In genomic region chr7:66346959-66347663, GRCm38 (mm10) we compare ENCODE assay signal across 12 mouse cellular contexts. TPM values are rescaled to one million over a fixed set of nuclear protein-coding genes. Genes with fewer than 3 reads are reported as not detected.
DNase-seq lines count a peak whose midpoint lies in the region; ATAC-seq and TF ChIP-seq lines count a peak whose summit lies in the region.
"Had no signal": no experiment of that assay in that cellular context is flagged by ENCODE, and none has a peak within 500 bp of the region (broad histone marks: within the 10 kb centered on the region; RNA-seq: fewer than 3 reads in every experiment).

No protein-coding gene starts in this region.

- peak; percentile 34 for DNase-seq in kidney, adult 2 months
- no peak for DNase-seq in kidney, adult 11 months
- peak; percentile 18 for DNase-seq in embryo, embryonic 9.5 days (ENCODE audit: extremely low spot score)
- DNase-seq in layer of hippocampus, adult 8-10 months (ENCODE audit: low spot score in 2 of 2): no peak
- no peak for DNase-seq in adrenal gland, adult 8-10 months
- DNase-seq: gastrocnemius, postnatal 25 days had no signal

- H3K4me2 ChIP-seq in intestine, embryonic 16.5 days (ENCODE audit: low read depth, low read length): no peak overlapping the region
- peak overlapping the region; percentile 27 for H3K4me2 ChIP-seq in neural tube, embryonic 12.5 days (replicated peaks)

- H3K36me3 ChIP-seq in kidney, adult 2 months (ENCODE audit: control insufficient read depth, insufficient read depth, low read length): no peaks in the 10 kb centered on the region
- no peaks in the 10 kb centered on the region for H3K36me3 ChIP-seq in intestine, embryonic 16.5 days (ENCODE audit: control insufficient read depth, insufficient read depth, low read length)
- no peaks in the 10 kb centered on the region for H3K36me3 ChIP-seq in neural tube, embryonic 12.5 days

- WGBS in kidney, adult 2 months: 50% methylated on average over 9 of the region's 9 CpGs
- WGBS in intestine, embryonic 16.5 days: 32% methylated on average over 9 of the region's 9 CpGs
- WGBS in neural tube, embryonic 12.5 days: 27% methylated on average over 9 of the region's 9 CpGs

- no peak for TF ChIP-seq CTCF in kidney, adult 2 months (conservative IDR thresholded peaks at IDR 0.05; ENCODE audit: insufficient read depth, insufficient read length, low read depth, low read length)

- no peaks in the 10 kb centered on the region for H3K27me3 ChIP-seq in kidney, adult 2 months (replicated peaks; ENCODE audit: control insufficient read depth, insufficient read depth, low read length)
- no peaks in the 10 kb centered on the region for H3K27me3 ChIP-seq in intestine, embryonic 16.5 days (replicated peaks; ENCODE audit: control insufficient read depth, insufficient read depth, low read length)
- no peaks in the 10 kb centered on the region for H3K27me3 ChIP-seq in neural tube, embryonic 12.5 days (replicated peaks)

- no peak overlapping the region for H3K4me3 ChIP-seq in kidney, adult 2 months (ENCODE audit: insufficient read depth, low read depth, low read length)
- H3K4me3 ChIP-seq in intestine, embryonic 16.5 days (ENCODE audit: low read length): no peak overlapping the region
- no peak overlapping the region for H3K4me3 ChIP-seq in neural tube, embryonic 12.5 days

- no peak overlapping the region for H3K27ac ChIP-seq in kidney, adult 2 months (ENCODE audit: insufficient read depth, low read depth, low read length)
- no peak overlapping the region for H3K27ac ChIP-seq in intestine, embryonic 16.5 days (ENCODE audit: low read length)
- no peak overlapping the region for H3K27ac ChIP-seq in neural tube, embryonic 12.5 days

- peak; percentile 78 for ATAC-seq in intestine, embryonic 16.5 days
- ATAC-seq in neural tube, embryonic 12.5 days (ENCODE audit: low FRiP score, low read depth): peak; percentile 94
- no peak for ATAC-seq in granulocyte monocyte progenitor cell, adult 5-6 weeks (replicated peaks; ENCODE audit: poor library complexity, severe bottlenecking)
- ATAC-seq: CD4-positive, CD25-positive, alpha-beta regulatory T cell, adult 4 months had no signal

- H3K9ac ChIP-seq in intestine, embryonic 16.5 days (ENCODE audit: low read depth, low read length): no peak overlapping the region
- no peak overlapping the region for H3K9ac ChIP-seq in neural tube, embryonic 12.5 days

- TF ChIP-seq POLR2A in kidney, adult 2 months (IDR thresholded peaks at IDR 0.05; ENCODE audit: low read depth, low read length): no peak

- H3K9me3 ChIP-seq in intestine, embryonic 16.5 days (ENCODE audit: control insufficient read depth, low read length): no peaks in the 10 kb centered on the region
- H3K9me3 ChIP-seq in neural tube, embryonic 12.5 days: no peaks in the 10 kb centered on the region

- peaks cover 3% of the 10 kb centered on the region; the same call in 1 of the 2 replicates for H3K4me1 ChIP-seq in kidney, adult 2 months (ENCODE audit: control insufficient read depth, insufficient read depth, low read length)
- peaks cover 3% of the 10 kb centered on the region; the same call in 1 of the 2 replicates for H3K4me1 ChIP-seq in intestine, embryonic 16.5 days (ENCODE audit: control insufficient read depth, insufficient read depth, low read length)
- peaks cover 6% of the 10 kb centered on the region; the same call in 1 of the 2 replicates for H3K4me1 ChIP-seq in neural tube, embryonic 12.5 days

RNA-seq across cellular contexts. Expression of gene Gm10974, which starts 18.6 kb away (rescaled TPM):
- polyA plus RNA-seq in kidney, adult 2 months (2012; rRNA removed): not detected in 2 replicates
- not detected in 2 replicates for polyA plus RNA-seq in intestine, embryonic 16.5 days (2015; fragmentation: Nextera tagmentation; extraction: Ambion mirVana)
- polyA plus RNA-seq in neural tube, embryonic 12.5 days (2016; fragmentation: Nextera tagmentation; extraction: Ambion mirVana): not detected in 2 replicates
- total RNA-seq in layer of hippocampus, adult 8-10 months (2022): not detected
- not detected for total RNA-seq in adrenal gland, adult 8-10 months (2022)
- not detected in 2 replicates for total RNA-seq in granulocyte monocyte progenitor cell, adult 5-6 weeks (2014; fragmentation: Nextera tagmentation)
- not detected in 2 replicates for total RNA-seq in granulocyte monocyte progenitor cell, adult 5-6 weeks (2017)
- total RNA-seq: gastrocnemius, postnatal 25 days had no signal
- polyA plus RNA-seq: CD4-positive, CD25-positive, alpha-beta regulatory T cell, adult 4 months; limb, embryonic 11.5 days; testis, adult 2 months had no signal

RNA-seq across cellular contexts. Expression of gene Lrrk1, which starts 41.0 kb away (rescaled TPM):
- 17.3 and 22.3 TPM in 2 replicates for polyA plus RNA-seq in kidney, adult 2 months (2012; rRNA removed)
- polyA plus RNA-seq in intestine, embryonic 16.5 days (2015; fragmentation: Nextera tagmentation; extraction: Ambion mirVana): 15.4 and 16.6 TPM in 2 replicates
- polyA plus RNA-seq in neural tube, embryonic 12.5 days (2016; fragmentation: Nextera tagmentation; extraction: Ambion mirVana): 7.3 and 8.5 TPM in 2 replicates
- total RNA-seq in layer of hippocampus, adult 8-10 months (2022): 1 to 10 TPM; 3.3 to 7.0 (median 4.9) TPM
- total RNA-seq in adrenal gland, adult 8-10 months (2022): 10 to 100 TPM; 15.9 to 27.3 (median 21.8) TPM
- 24.7 and 37.1 TPM in 2 replicates for total RNA-seq in granulocyte monocyte progenitor cell, adult 5-6 weeks (2014; fragmentation: Nextera tagmentation)
- total RNA-seq in granulocyte monocyte progenitor cell, adult 5-6 weeks (2017): 17.1 and 22.6 TPM in 2 replicates

Comparison
In these comparisons a context has a peak if more than half of its experiments do, and no peak if none do; other contexts are left out.
1. DNase-seq: peak in kidney, adult 2 months (single experiment) and embryo, embryonic 9.5 days (single experiment); none in kidney, adult 11 months (single experiment), layer of hippocampus, adult 8-10 months (0 of 2) and adrenal gland, adult 8-10 months (single experiment).